Mouse (Mus musculus) lung, postnatal 0 days (tissue): ENCODE measurements around the gene Ttll4.

ENCODE experiments used
- CTCF ChIP-seq: IDR thresholded peaks from 2 replicates; pipeline ENCODE4 v1.5.1; 2016; ENCODE audit warnings: antibody characterized with exemption, mild to moderate bottlenecking
- EP300 ChIP-seq: IDR thresholded peaks from 2 replicates; pipeline ENCODE4 v1.6.1; 2016; ENCODE audit warnings: antibody characterized with exemption, mild to moderate bottlenecking, control low read depth

- no peak for TF ChIP-seq CTCF
- TF ChIP-seq EP300: no peak
These were observed 50.5 kb downstream of the Ttll4 start for GRCm38 (mm10) chr1:74712046-74712445.
